Mouse (Mus musculus): ENCODE results near the gene Phospho1.

Phospho1 gene

GRCm38 (mm10) chr11:95824071-95824876 lies at the start of gene Phospho1:
TSS of gene Phospho1 (plus strand) at chr11:95824499.
- peak; percentile 92 for DNase-seq

GRCm38 (mm10) chr11:95777323-95778297 lies 46.7 kb upstream of the Phospho1 start:
- DNase-seq, result no peak

- DNase-seq, result no peak
These were observed 45.5 kb upstream of the Phospho1 start for GRCm38 (mm10) chr11:95778831-95779251.

- DNase-seq, result no peak
These were observed 44.9 kb upstream of the Phospho1 start for GRCm38 (mm10) chr11:95779366-95779765.

GRCm38 (mm10) chr11:95780480-95780879 lies 43.8 kb upstream of the Phospho1 start:
- no peak for DNase-seq

GRCm38 (mm10) chr11:95781557-95781956 lies 42.7 kb upstream of the Phospho1 start:
- DNase-seq, result no peak

GRCm38 (mm10) chr11:95783457-95783856 lies 40.8 kb upstream of the Phospho1 start:
- no peak for DNase-seq

- DNase-seq, result no peak
These were observed 40.3 kb upstream of the Phospho1 start for GRCm38 (mm10) chr11:95783958-95784357.

- no peak for DNase-seq
These were observed 38.6 kb upstream of the Phospho1 start for GRCm38 (mm10) chr11:95785675-95786074.

- no peak for DNase-seq
These were observed 37.8 kb upstream of the Phospho1 start for GRCm38 (mm10) chr11:95786511-95786910.

GRCm38 (mm10) chr11:95789451-95789891 lies 34.8 kb upstream of the Phospho1 start:
- no peak for DNase-seq

- no peak for DNase-seq
These were observed 32.5 kb upstream of the Phospho1 start for GRCm38 (mm10) chr11:95791787-95792186.

GRCm38 (mm10) chr11:95792950-95793509 lies 31.3 kb upstream of the Phospho1 start:
- DNase-seq, result no peak

- no peak for DNase-seq
These were observed 30.1 kb upstream of the Phospho1 start for GRCm38 (mm10) chr11:95794201-95794600.

GRCm38 (mm10) chr11:95795582-95795981 lies 28.7 kb upstream of the Phospho1 start:
- no peak for DNase-seq

GRCm38 (mm10) chr11:95805010-95805409 lies 19.3 kb upstream of the Phospho1 start:
- no peak for DNase-seq

GRCm38 (mm10) chr11:95805527-95805926 lies 18.8 kb upstream of the Phospho1 start:
- no peak for DNase-seq

GRCm38 (mm10) chr11:95807884-95808283 lies 16.4 kb upstream of the Phospho1 start:
- DNase-seq, result no peak

- no peak for DNase-seq
These were observed 15.8 kb upstream of the Phospho1 start for GRCm38 (mm10) chr11:95808448-95809011.

GRCm38 (mm10) chr11:95809603-95810002 lies 14.7 kb upstream of the Phospho1 start:
- DNase-seq, result no peak

GRCm38 (mm10) chr11:95810828-95811227 lies 13.5 kb upstream of the Phospho1 start:
- no peak for DNase-seq

- DNase-seq, result no peak
These were observed 12.6 kb upstream of the Phospho1 start for GRCm38 (mm10) chr11:95811741-95812140.

GRCm38 (mm10) chr11:95812224-95812623 lies 12.1 kb upstream of the Phospho1 start:
- DNase-seq, result no peak
